Mouse (Mus musculus) CH12.LX (cell line): Measurements from ENCODE around the gene Jmjd8.

ENCODE experiments used
- CHD1 ChIP-seq: IDR thresholded peaks from 2 replicates; pipeline ENCODE4 v1.6.1; 2012; ENCODE audit warnings: low read depth, low read length, improper control_type of control experiment, inconsistent platforms
- CTCF ChIP-seq, 2 experiments: IDR thresholded peaks in 1 of 2; conservative IDR thresholded peaks in 1 of 2; 2 replicates each; pipeline ENCODE4 v1.5.1; 2011 to 2012; ENCODE audit warnings: low read depth in 2 of 2, low read length in 2 of 2, improper control_type of control experiment in 1 of 2, inconsistent platforms in 1 of 2, mild to moderate bottlenecking in 1 of 2, moderate library complexity in 1 of 2
- E2F4 ChIP-seq: IDR thresholded peaks from 2 replicates; pipeline ENCODE4 v1.6.1; 2011; ENCODE audit warnings: low read depth, low read length, improper control_type of control experiment; ENCODE audit not compliant: insufficient replicate concordance
- EP300 ChIP-seq: IDR thresholded peaks from 2 replicates; pipeline ENCODE4 v1.6.1; 2011; ENCODE audit warnings: low read length, improper control_type of control experiment
- GABPA ChIP-seq: IDR thresholded peaks from 2 replicates; pipeline ENCODE4 v1.6.1; 2012; ENCODE audit warnings: low read depth, low read length, improper control_type of control experiment, inconsistent platforms; ENCODE audit not compliant: insufficient replicate concordance
- JUND ChIP-seq: conservative IDR thresholded peaks from 2 replicates; pipeline ENCODE4 v1.6.1; 2011; ENCODE audit warnings: low read depth, low read length, improper control_type of control experiment
- MAX ChIP-seq: IDR thresholded peaks from 2 replicates; pipeline ENCODE4 v1.6.1; 2011; ENCODE audit warnings: low read length, improper control_type of control experiment
- POLR2A ChIP-seq: IDR thresholded peaks from 2 replicates; pipeline ENCODE4 v1.6.1; 2011; ENCODE audit warnings: low read depth, mild to moderate bottlenecking, improper control_type of control experiment, low read length
- RCOR1 ChIP-seq: conservative IDR thresholded peaks from 2 replicates; pipeline ENCODE4 v1.6.1; 2012; ENCODE audit warnings: low read depth, mild to moderate bottlenecking, inconsistent platforms, low read length, improper control_type of control experiment
- TCF12 ChIP-seq: IDR thresholded peaks from 2 replicates; pipeline ENCODE4 v1.6.1; 2014; ENCODE audit warnings: low read depth, mild to moderate bottlenecking, inconsistent platforms, low read length, improper control_type of control experiment
- ZC3H11A ChIP-seq: IDR thresholded peaks from 2 replicates; pipeline ENCODE4 v1.6.1; 2012; ENCODE audit warnings: low read depth, mild to moderate bottlenecking, inconsistent platforms, low read length, improper control_type of control experiment
- ZKSCAN1 ChIP-seq: IDR thresholded peaks from 2 replicates; pipeline ENCODE4 v1.6.1; 2012; ENCODE audit warnings: low read depth, inconsistent platforms, low read length, improper control_type of control experiment, borderline replicate concordance

- TF ChIP-seq CHD1 (no peak), ZKSCAN1 (no peak), GABPA (no peak), E2F4 (no peak), RCOR1 (no peak), POLR2A (peak; percentile 79), MAX (no peak), JUND (no peak), CTCF (conservative IDR thresholded peaks at IDR 0.05 in 1 of 2, IDR thresholded peaks at IDR 0.05 in 1 of 2; ENCODE audit: low read depth in 2 of 2, low read length in 2 of 2) (no peak), EP300 (no peak), TCF12 (no peak), ZC3H11A (no peak)
These were observed 43.4 kb upstream of the Jmjd8 start, which contains the start of gene Haghl for GRCm38 (mm10) chr17:25785281-25785745.
